Mouse (Mus musculus): Measurements from ENCODE around the gene Tnfrsf13c. TPM values are rescaled to one million over a fixed set of nuclear protein-coding genes. Genes with fewer than 3 reads are reported as not detected.
"Not testable (repeated sequence)": the region's sequence is repeated elsewhere in the genome, so short reads cannot be mapped to it uniquely, and the experiment has no call there.

The Tnfrsf13c gene
- polyA plus RNA-seq, 1 experiment from 2014 or later = 0.15 TPM

DNA sequence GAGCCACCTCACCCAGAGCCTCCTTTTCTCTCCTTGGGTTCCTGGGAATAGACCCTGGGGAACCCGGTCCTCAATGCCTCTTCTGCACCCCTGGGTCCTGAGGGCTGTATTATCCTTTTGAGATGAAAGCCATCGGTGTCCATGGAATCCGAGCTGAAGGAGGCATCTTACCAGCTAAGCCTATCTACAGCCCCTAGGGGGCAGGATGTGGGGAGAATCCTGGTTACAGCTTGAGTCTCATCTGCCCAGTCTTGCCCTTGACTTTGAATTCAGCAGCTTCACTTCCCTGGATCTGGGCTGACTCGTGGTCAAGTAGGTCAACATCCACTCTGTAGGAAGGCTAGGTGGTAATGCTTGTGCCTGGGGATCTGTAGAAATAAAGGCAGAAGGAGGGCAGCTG, 31.1 kb upstream of the Tnfrsf13c start:
- Histone ChIP-seq H3K27ac (ENCODE audit: low read depth) (no peak overlapping the region), H3K9ac (ENCODE audit: low read length) (no peak overlapping the region), H3K9me3 (ENCODE audit: control insufficient read depth, low read length) (no peaks in the 10 kb centered on the region), H3K4me1 (replicated peaks; ENCODE audit: control insufficient read depth, insufficient read depth, low read length) (no peaks in the 10 kb centered on the region; the same call in 1 of the 2 replicates), H3K36me3 (ENCODE audit: control insufficient read depth, insufficient read depth, low read length) (no peaks in the 10 kb centered on the region), H3K4me3 (ENCODE audit: low read depth, low read length) (no peak overlapping the region), H3K27me3 (replicated peaks; ENCODE audit: control insufficient read depth, insufficient read depth, low read length) (no peaks in the 10 kb centered on the region), H3K4me2 (ENCODE audit: low read length) (no peak overlapping the region)
- WGBS = 52% methylated on average over 4 of the region's 4 CpGs
- no peak for ATAC-seq (replicated peaks; ENCODE audit: low FRiP score, low TSS enrichment, low read depth)
- DNase-seq (ENCODE audit: low spot score) = no peak

DNA sequence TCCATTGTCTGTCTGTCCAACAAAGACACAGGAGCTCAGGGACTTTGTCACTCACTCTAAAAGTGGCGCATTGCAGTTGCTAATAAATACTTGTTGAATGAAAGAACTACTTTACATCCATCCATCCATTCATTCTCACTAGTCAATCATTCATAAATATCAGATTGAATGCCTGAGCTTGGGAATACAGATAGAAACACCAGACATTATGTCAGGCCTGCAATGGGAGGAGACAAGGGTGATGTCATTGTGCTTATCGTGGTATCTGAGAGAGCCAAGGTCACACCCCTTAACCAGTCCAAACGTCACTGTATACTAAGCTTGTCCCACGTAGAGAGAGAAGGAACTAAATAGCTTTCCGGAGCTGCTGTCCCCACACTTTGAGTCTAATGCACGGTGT, 27.9 kb upstream of the Tnfrsf13c start, which contains the start of gene 1500009C09Rik:
Gene 1500009C09Rik, plus strand, starts transcription at position 301 of the 400 bp plus-strand sequence.
- no peak for ATAC-seq (replicated peaks; ENCODE audit: low FRiP score, low TSS enrichment, low read depth)
- Histone ChIP-seq H3K36me3 (ENCODE audit: control insufficient read depth, insufficient read depth, low read length) (no peaks in the 10 kb centered on the region), H3K4me3 (ENCODE audit: low read depth, low read length) (no peak within 1 kb of the TSS), H3K27me3 (replicated peaks; ENCODE audit: control insufficient read depth, insufficient read depth, low read length) (no peaks in the 10 kb centered on the region), H3K4me2 (ENCODE audit: low read length) (no peak within 1 kb of the TSS), H3K27ac (ENCODE audit: low read depth) (no peak within 1 kb of the TSS), H3K4me1 (replicated peaks; ENCODE audit: control insufficient read depth, insufficient read depth, low read length) (no peaks in the 10 kb centered on the region; the same call in 1 of the 2 replicates), H3K9me3 (ENCODE audit: control insufficient read depth, low read length) (no peaks in the 10 kb centered on the region), H3K9ac (ENCODE audit: low read length) (no peak within 1 kb of the TSS)
- WGBS = 83% methylated on average over 6 of the region's 6 CpGs
- DNase-seq (ENCODE audit: low spot score) = no peak

DNA sequence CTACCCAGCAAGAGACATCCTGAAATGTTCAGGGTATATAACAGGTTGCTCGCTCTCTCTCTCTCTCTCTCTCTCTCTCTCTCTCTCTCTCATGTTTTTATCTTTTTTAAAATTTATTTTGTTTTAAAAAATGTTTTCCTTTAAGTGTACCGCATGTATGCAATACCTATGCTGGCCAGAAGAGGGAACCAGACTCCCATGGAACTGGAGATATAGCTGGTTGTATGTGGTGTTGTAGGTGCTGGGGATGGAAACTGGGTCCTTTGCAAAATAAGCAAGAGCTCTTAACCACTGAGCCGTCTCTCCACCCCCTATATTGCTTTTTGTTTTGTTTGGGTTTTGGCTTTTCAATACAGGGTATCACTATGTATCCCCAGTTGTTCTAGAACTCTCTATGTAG, 27.4 kb upstream of the Tnfrsf13c start:
- ATAC-seq (replicated peaks; ENCODE audit: low FRiP score, low TSS enrichment, low read depth) (no peak), DNase-seq (ENCODE audit: low spot score) (no peak)
- H3K9ac ChIP-seq (ENCODE audit: low read length) = no peak overlapping the region
- 91% methylated on average over 3 of the region's 3 CpGs for WGBS
- H3K4me3 ChIP-seq (ENCODE audit: low read depth, low read length) = no peak overlapping the region
- H3K4me1 ChIP-seq (replicated peaks; ENCODE audit: control insufficient read depth, insufficient read depth, low read length) = no peaks in the 10 kb centered on the region; the same call in 1 of the 2 replicates
- no peaks in the 10 kb centered on the region for H3K36me3 ChIP-seq (ENCODE audit: control insufficient read depth, insufficient read depth, low read length)
- H3K4me2 ChIP-seq (ENCODE audit: low read length) = no peak overlapping the region
- no peaks in the 10 kb centered on the region for H3K9me3 ChIP-seq (ENCODE audit: control insufficient read depth, low read length)
- no peak overlapping the region for H3K27ac ChIP-seq (ENCODE audit: low read depth)
- H3K27me3 ChIP-seq (replicated peaks; ENCODE audit: control insufficient read depth, insufficient read depth, low read length) = no peaks in the 10 kb centered on the region

DNA sequence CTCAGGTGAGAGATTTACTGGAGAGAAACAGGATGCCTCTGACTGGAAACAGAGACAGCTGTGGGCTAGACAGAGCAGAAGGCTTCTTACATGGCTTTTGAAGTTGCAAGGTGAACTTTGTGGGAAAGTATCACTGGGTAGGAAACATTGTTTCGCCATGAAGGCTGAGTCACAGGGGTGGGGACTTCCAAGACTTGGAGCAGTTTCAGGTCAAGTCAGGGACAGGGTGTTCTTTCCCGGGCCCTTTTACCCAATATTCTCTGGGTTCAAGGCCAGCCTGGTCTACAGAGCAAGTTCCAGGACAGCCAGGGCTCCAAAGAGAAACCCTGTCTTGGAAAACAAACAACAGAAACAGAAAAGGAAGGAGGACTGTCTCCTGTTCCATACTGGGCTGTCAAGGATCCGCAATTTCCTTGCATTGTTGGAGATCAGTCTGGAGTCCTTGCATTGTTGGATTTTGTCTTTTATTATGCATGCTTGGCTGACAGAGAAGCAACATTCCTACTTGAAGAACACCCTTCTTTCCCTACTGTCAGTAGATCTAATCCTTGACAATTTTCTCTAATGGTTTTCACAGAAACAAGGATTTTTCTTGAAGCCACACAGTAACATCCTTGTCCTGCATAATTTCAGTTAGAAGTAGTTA, 23.1 kb upstream of the Tnfrsf13c start:
- Histone ChIP-seq H3K36me3 (ENCODE audit: control insufficient read depth, insufficient read depth, low read length) (no peaks in the 10 kb centered on the region), H3K9ac (ENCODE audit: low read length) (no peak overlapping the region)

DNA sequence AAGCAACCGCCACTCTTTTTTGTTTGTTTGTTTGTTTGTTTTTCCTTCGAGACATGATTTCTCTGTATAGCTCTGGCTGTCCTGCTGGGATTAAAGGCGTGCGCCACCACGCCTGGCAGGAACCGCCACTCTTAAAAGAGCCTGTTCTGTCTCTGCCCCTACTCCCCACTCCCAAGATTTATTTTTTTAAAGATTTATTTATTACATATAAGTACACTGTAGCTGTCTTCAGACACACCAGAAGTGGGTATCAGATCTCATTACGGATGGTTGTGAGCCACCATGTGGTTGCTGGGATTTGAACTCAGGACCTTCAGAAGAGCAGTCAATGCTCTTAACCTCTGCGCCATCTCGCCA, 20.6 kb upstream of the Tnfrsf13c start:
- H3K27ac ChIP-seq (ENCODE audit: low read depth); DNase-seq (ENCODE audit: low spot score); H3K4me1 ChIP-seq (replicated peaks; ENCODE audit: control insufficient read depth, insufficient read depth, low read length); H3K9me3 ChIP-seq (ENCODE audit: control insufficient read depth, low read length); H3K36me3 ChIP-seq (ENCODE audit: control insufficient read depth, insufficient read depth, low read length); H3K27me3 ChIP-seq (replicated peaks; ENCODE audit: control insufficient read depth, insufficient read depth, low read length); ATAC-seq (replicated peaks; ENCODE audit: low FRiP score, low TSS enrichment, low read depth): not testable (repeated sequence)
- Histone ChIP-seq H3K9ac (ENCODE audit: low read length) (peak overlapping the region; percentile 66), H3K4me3 (ENCODE audit: low read depth, low read length) (peak overlapping the region; percentile 84), H3K4me2 (ENCODE audit: low read length) (peak overlapping the region; percentile 87)
- WGBS = 26% methylated on average over 9 of the region's 9 CpGs

More for the DNA sequence above, 23.1 kb upstream of the Tnfrsf13c start:
- Histone ChIP-seq H3K4me3 (ENCODE audit: low read depth, low read length) (no peak overlapping the region), H3K4me1 (replicated peaks; ENCODE audit: control insufficient read depth, insufficient read depth, low read length) (peaks cover 3% of the 10 kb centered on the region; the same call in 1 of the 2 replicates), H3K4me2 (ENCODE audit: low read length) (no peak overlapping the region), H3K9me3 (ENCODE audit: control insufficient read depth, low read length) (no peaks in the 10 kb centered on the region), H3K27ac (ENCODE audit: low read depth) (no peak overlapping the region), H3K27me3 (replicated peaks; ENCODE audit: control insufficient read depth, insufficient read depth, low read length) (no peaks in the 10 kb centered on the region)
- WGBS = 78% methylated on average over 3 of the region's 3 CpGs
- ATAC-seq (replicated peaks; ENCODE audit: low FRiP score, low TSS enrichment, low read depth) = no peak
- no peak for DNase-seq (ENCODE audit: low spot score)

DNA sequence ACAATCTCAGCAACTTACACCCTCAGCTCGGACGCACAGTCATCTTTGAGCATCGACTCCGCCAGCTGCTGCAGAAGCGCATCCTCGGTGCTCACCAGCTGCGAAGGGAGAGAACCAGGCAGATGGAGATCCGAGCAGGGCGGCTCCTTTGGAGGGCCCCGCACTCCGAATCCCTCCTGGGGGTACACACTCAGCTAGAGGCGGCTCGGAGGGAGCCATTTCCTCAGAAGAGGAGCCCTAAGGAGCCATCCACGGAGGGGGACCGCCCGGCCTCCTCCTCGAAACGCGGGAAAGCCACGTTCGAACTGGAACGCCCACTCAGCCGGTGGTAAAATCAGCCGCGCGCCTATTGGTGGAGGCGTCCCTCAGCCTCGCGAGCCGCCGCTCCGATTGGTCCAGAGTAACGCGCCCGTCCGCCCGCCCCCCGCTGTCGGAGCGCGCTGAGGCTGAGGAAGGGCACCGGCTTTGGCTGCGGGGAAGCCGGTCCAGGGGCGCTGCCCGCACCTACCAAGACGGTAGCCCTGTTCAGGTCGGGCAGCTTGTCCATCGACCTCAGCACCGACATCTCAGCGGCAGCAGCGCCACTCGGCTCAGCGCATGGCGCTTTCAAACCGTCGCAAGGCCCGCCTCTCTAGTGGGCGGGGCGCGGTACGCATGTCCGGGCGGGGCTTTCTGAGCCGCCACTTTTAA, 20.1 kb upstream of the Tnfrsf13c start, which contains the start of gene Cenpm:
Gene Cenpm, minus strand, starts transcription at position 634 of the 690 bp plus-strand sequence.
- Histone ChIP-seq H3K9me3 (ENCODE audit: control insufficient read depth, low read length) (no peaks in the 10 kb centered on the region), H3K4me3 (ENCODE audit: low read depth, low read length) (peak within 1 kb of the TSS; percentile 84), H3K4me2 (ENCODE audit: low read length) (peak within 1 kb of the TSS; percentile 87), H3K4me1 (replicated peaks; ENCODE audit: control insufficient read depth, insufficient read depth, low read length) (peaks cover 3% of the 10 kb centered on the region; the same call in 1 of the 2 replicates), H3K36me3 (ENCODE audit: control insufficient read depth, insufficient read depth, low read length) (no peaks in the 10 kb centered on the region), H3K27ac (ENCODE audit: low read depth) (peak within 1 kb of the TSS; percentile 65), H3K9ac (ENCODE audit: low read length) (peak within 1 kb of the TSS; percentile 66), H3K27me3 (replicated peaks; ENCODE audit: control insufficient read depth, insufficient read depth, low read length) (no peaks in the 10 kb centered on the region)
- WGBS = under 1% methylated on average over 62 of the region's 65 CpGs
- peak; percentile 97 for DNase-seq (ENCODE audit: low spot score)
- peak; percentile 97 for ATAC-seq (replicated peaks; ENCODE audit: low FRiP score, low TSS enrichment, low read depth)

DNA sequence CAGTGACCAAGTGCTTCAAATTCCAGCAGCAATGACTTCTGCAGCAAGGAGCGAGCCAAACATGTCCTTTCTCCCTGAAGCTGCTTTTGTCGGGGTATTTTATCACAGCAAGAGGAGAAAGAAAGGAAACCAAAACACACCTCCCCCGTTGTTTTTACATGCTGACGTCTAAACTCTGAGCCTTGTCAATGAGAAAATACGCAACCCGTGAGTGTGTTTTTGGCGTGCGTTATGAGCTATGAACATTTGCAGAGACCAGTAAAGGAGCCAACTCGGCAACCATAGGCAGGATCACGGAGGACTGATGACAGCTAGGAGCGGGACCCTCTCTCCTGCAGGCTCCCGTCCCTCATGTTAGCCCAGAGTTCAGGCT, 19.6 kb upstream of the Tnfrsf13c start:
- Histone ChIP-seq H3K4me2 (ENCODE audit: low read length) (peak overlapping the region; percentile 87), H3K27me3 (replicated peaks; ENCODE audit: control insufficient read depth, insufficient read depth, low read length) (no peaks in the 10 kb centered on the region), H3K4me3 (ENCODE audit: low read depth, low read length) (peak overlapping the region; percentile 84), H3K9me3 (ENCODE audit: control insufficient read depth, low read length) (no peaks in the 10 kb centered on the region), H3K9ac (ENCODE audit: low read length) (peak overlapping the region; percentile 66), H3K36me3 (ENCODE audit: control insufficient read depth, insufficient read depth, low read length) (0 out of 2 replicates have a peak, but pooled peaks cover 4% of the 10 kb centered on the region), H3K4me1 (replicated peaks; ENCODE audit: control insufficient read depth, insufficient read depth, low read length) (peaks cover 3% of the 10 kb centered on the region; the same call in 1 of the 2 replicates), H3K27ac (ENCODE audit: low read depth) (peak overlapping the region; percentile 65; the same call in 1 of the 2 replicates)
- WGBS = 6% methylated on average over 12 of the region's 12 CpGs
- DNase-seq (ENCODE audit: low spot score) (no peak), ATAC-seq (replicated peaks; ENCODE audit: low FRiP score, low TSS enrichment, low read depth) (no peak)

DNA sequence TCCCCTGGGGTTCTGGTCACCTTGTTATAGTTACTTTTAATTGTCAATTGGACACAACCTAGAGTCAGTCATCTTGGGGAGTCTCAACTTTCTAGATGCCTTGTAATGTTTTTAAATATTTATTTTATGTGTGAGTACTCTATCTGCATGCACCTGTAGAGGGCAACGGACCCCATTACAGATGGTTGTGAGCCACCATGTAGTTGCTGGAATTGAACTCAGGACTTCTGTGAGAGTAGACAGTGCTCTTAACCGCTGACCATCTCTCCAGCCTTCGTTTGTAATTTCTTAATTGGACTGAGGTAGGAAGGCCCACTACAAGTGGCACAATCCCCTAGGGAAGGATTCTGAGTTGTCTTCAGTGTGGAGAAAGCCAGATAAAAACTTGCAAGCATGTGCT, 19.1 kb upstream of the Tnfrsf13c start:
- Histone ChIP-seq H3K27ac (ENCODE audit: low read depth) (no peak overlapping the region), H3K4me1 (replicated peaks; ENCODE audit: control insufficient read depth, insufficient read depth, low read length) (peaks cover 3% of the 10 kb centered on the region; the same call in 1 of the 2 replicates), H3K9ac (ENCODE audit: low read length) (no peak overlapping the region), H3K27me3 (replicated peaks; ENCODE audit: control insufficient read depth, insufficient read depth, low read length) (no peaks in the 10 kb centered on the region), H3K36me3 (ENCODE audit: control insufficient read depth, insufficient read depth, low read length) (0 out of 2 replicates have a peak, but pooled peaks cover 4% of the 10 kb centered on the region), H3K9me3 (ENCODE audit: control insufficient read depth, low read length) (no peaks in the 10 kb centered on the region), H3K4me2 (ENCODE audit: low read length) (peak overlapping the region; percentile 87), H3K4me3 (ENCODE audit: low read depth, low read length) (peak overlapping the region; percentile 84)
- no peak for ATAC-seq (replicated peaks; ENCODE audit: low FRiP score, low TSS enrichment, low read depth)
- 63% methylated on average over 3 of the region's 3 CpGs for WGBS
- no peak for DNase-seq (ENCODE audit: low spot score)

Data from intestine, embryonic 14.5 days (tissue).